Mouse (Mus musculus): ENCODE measurements around the gene Pard6b.
A peak's percentile ranks its signal among the peaks of the same experiment; 100 is the strongest.

Gene Pard6b

GRCm38 (mm10) chr2:168143794-168144193 lies 63.0 kb downstream of the Pard6b start:
- no peak for DNase-seq

GRCm38 (mm10) chr2:168145437-168145836 lies 64.6 kb downstream of the Pard6b start:
- peak in 1 of 2 experiments; percentile 59 for DNase-seq

GRCm38 (mm10) chr2:168147722-168148432 lies 67.1 kb downstream of the Pard6b start:
- no peak for DNase-seq

- DNase-seq = no peak
Measured at GRCm38 (mm10) chr2:168149241-168149640, 68.4 kb downstream of the Pard6b start.

Data from lung, postnatal 4 days (tissue).